23 mouse cellular contexts compared by ENCODE assay signal in the genomic region with DNA sequence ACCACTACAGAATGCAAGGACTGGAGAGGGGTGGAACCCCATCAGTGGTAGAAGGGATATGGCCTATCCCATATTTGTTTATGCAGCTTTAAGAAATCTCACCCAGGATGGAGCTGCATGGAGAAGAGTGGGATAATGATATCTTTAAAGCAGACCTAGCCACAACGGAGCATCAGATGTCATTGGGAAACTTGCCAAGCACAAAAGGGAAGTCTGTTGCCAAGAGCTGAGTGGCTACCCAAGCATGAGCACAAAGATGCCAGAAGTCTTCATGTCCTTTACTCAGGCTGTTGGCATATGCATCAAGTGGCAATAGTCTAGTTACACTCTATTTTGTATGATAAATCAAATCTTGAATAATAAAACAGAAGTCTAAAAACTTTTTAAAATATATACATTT.
DNase-seq lines count a peak whose midpoint lies in the region; ATAC-seq and TF ChIP-seq lines count a peak whose summit lies in the region.
"Had no signal": no experiment of that assay in that cellular context is flagged by ENCODE, and none has a peak within 500 bp of the region (broad histone marks: within the 10 kb centered on the region; RNA-seq: fewer than 3 reads in every experiment).

No protein-coding gene starts in this region.

- WGBS in lung, embryonic 14.5 days, result 26% methylated on average over 1 of the region's 1 CpGs
- 42% methylated on average over 1 of the region's 1 CpGs for WGBS in lung, postnatal 0 days

- no peaks in the 10 kb centered on the region for H3K4me1 ChIP-seq in lung, embryonic 14.5 days (ENCODE audit: insufficient read depth)
- no peaks in the 10 kb centered on the region for H3K4me1 ChIP-seq in lung, postnatal 0 days (ENCODE audit: insufficient read depth, low read depth, low read length)
- H3K4me1 ChIP-seq: embryonic facial prominence, embryonic 15.5 days; forebrain, embryonic 10.5 days; heart, embryonic 13.5 days; hindbrain, embryonic 13.5 days; intestine, embryonic 15.5 days had no signal

- peak; percentile 53 to 59 for DNase-seq in cerebellum, postnatal 14 days
- DNase-seq in cerebellum, adult 18-20 months, result no peak
- peak; percentile 5 for DNase-seq in lung, embryonic 14.5 days
- DNase-seq in lung, postnatal 0 days (ENCODE audit: low spot score), result no peak
- DNase-seq in NIH3T3 (ENCODE audit: low read depth), result peak; percentile 42
- DNase-seq in gastrocnemius, postnatal 25 days, result no peak
- DNase-seq in kidney, postnatal 10 days, result no peak
- DNase-seq: adrenal gland, postnatal 14 days; cerebellum, adult 8-10 months; cerebellum, postnatal 36 days; gastrocnemius, adult 2 months; gastrocnemius, postnatal 36 days; heart, adult 11 months; heart, postnatal 4 days had no signal

- H3K4me2 ChIP-seq in lung, embryonic 14.5 days, result no peak overlapping the region
- no peak overlapping the region for H3K4me2 ChIP-seq in lung, postnatal 0 days (replicated peaks; ENCODE audit: low read depth, low read length)
- H3K4me2 ChIP-seq: embryonic facial prominence, embryonic 15.5 days; heart, embryonic 13.5 days; hindbrain, embryonic 13.5 days; intestine, embryonic 15.5 days had no signal

- TF ChIP-seq CTCF in lung, embryonic 14.5 days (IDR thresholded peaks at IDR 0.05; ENCODE audit: low read depth), result no peak
- no peak for TF ChIP-seq CTCF in lung, postnatal 0 days (IDR thresholded peaks at IDR 0.05)

- no peaks in the 10 kb centered on the region for H3K27me3 ChIP-seq in lung, embryonic 14.5 days (ENCODE audit: insufficient read depth, low read length)
- H3K27me3 ChIP-seq in lung, postnatal 0 days (replicated peaks; ENCODE audit: insufficient read depth, low read length), result no peaks in the 10 kb centered on the region
- H3K27me3 ChIP-seq: CH12.LX; embryonic facial prominence, embryonic 15.5 days; heart, embryonic 13.5 days; hindbrain, embryonic 13.5 days; intestine, embryonic 15.5 days had no signal

- no peak overlapping the region for H3K4me3 ChIP-seq in lung, embryonic 14.5 days (ENCODE audit: low read depth, low read length)
- H3K4me3 ChIP-seq in lung, postnatal 0 days (ENCODE audit: low read depth, low read length), result no peak overlapping the region
- H3K4me3 ChIP-seq: embryonic facial prominence, embryonic 15.5 days; erythroblast, embryonic 14.5 days; forebrain, embryonic 10.5 days; gastrocnemius, adult 2 months; heart, embryonic 13.5 days; hindbrain, embryonic 13.5 days; intestine, embryonic 15.5 days had no signal

- no peaks in the 10 kb centered on the region for H3K9me3 ChIP-seq in lung, embryonic 14.5 days (ENCODE audit: low read depth, low read length)
- H3K9me3 ChIP-seq in lung, postnatal 0 days (ENCODE audit: low read length), result no peaks in the 10 kb centered on the region
- H3K9me3 ChIP-seq: embryonic facial prominence, embryonic 15.5 days; forebrain, embryonic 10.5 days; heart, embryonic 13.5 days; hindbrain, embryonic 13.5 days; intestine, embryonic 15.5 days had no signal

- no peak for ATAC-seq in lung, embryonic 14.5 days (ENCODE audit: insufficient read depth)
- ATAC-seq in lung, postnatal 0 days, result no peak
- ATAC-seq: activated CD4-positive, CD25-positive, alpha-beta regulatory T cell, adult 4 months; forebrain, embryonic 14.5 days; intestine, embryonic 15.5 days had no signal

- no peaks in the 10 kb centered on the region for H3K36me3 ChIP-seq in lung, embryonic 14.5 days (ENCODE audit: insufficient read depth)
- H3K36me3 ChIP-seq in lung, postnatal 0 days (ENCODE audit: insufficient read depth, low read length), result no peaks in the 10 kb centered on the region
- H3K36me3 ChIP-seq: embryonic facial prominence, embryonic 15.5 days; forebrain, embryonic 10.5 days; heart, embryonic 13.5 days; hindbrain, embryonic 13.5 days; intestine, embryonic 15.5 days had no signal

- H3K27ac ChIP-seq in lung, embryonic 14.5 days (ENCODE audit: low read depth), result no peak overlapping the region
- no peak overlapping the region for H3K27ac ChIP-seq in lung, postnatal 0 days (ENCODE audit: low read length)
- H3K27ac ChIP-seq: embryonic facial prominence, embryonic 15.5 days; forebrain, embryonic 10.5 days; gastrocnemius, adult 2 months; heart, embryonic 13.5 days; hindbrain, embryonic 13.5 days; intestine, embryonic 15.5 days had no signal

- no peak overlapping the region for H3K9ac ChIP-seq in lung, embryonic 14.5 days
- no peak overlapping the region for H3K9ac ChIP-seq in lung, postnatal 0 days (replicated peaks; ENCODE audit: low read depth)
- H3K9ac ChIP-seq: embryonic facial prominence, embryonic 15.5 days; heart, embryonic 13.5 days; hindbrain, embryonic 13.5 days; intestine, embryonic 15.5 days had no signal

- no peak for TF ChIP-seq EP300 in lung, postnatal 0 days (IDR thresholded peaks at IDR 0.05)

Comparison
In these comparisons a context has a peak if more than half of its experiments do, and no peak if none do; other contexts are left out.
1. DNase-seq: peak in cerebellum, postnatal 14 days (2 of 2), lung, embryonic 14.5 days (single experiment) and NIH3T3 (single experiment); none in cerebellum, adult 18-20 months (0 of 2), lung, postnatal 0 days (single experiment), gastrocnemius, postnatal 25 days (single experiment) and kidney, postnatal 10 days (single experiment).